Mouse (Mus musculus) cerebellum, adult 2 months (tissue): ENCODE results near the gene Gck.

Source experiments
- CTCF ChIP-seq: fragments of 200-500 bp; IDR thresholded peaks from 2 replicates; pipeline ENCODE4 v1.5.1; 2011; ENCODE audit warnings: low read depth, mild to moderate bottlenecking, control low read depth, low read length, moderate library complexity, borderline replicate concordance; ENCODE audit not compliant: insufficient read depth
- POLR2A ChIP-seq: fragments of 200-500 bp; IDR thresholded peaks from 2 replicates; pipeline ENCODE4 v1.6.1; 2011; ENCODE audit warnings: low read length, control low read depth, borderline replicate concordance; ENCODE audit not compliant: insufficient read depth

DNA sequence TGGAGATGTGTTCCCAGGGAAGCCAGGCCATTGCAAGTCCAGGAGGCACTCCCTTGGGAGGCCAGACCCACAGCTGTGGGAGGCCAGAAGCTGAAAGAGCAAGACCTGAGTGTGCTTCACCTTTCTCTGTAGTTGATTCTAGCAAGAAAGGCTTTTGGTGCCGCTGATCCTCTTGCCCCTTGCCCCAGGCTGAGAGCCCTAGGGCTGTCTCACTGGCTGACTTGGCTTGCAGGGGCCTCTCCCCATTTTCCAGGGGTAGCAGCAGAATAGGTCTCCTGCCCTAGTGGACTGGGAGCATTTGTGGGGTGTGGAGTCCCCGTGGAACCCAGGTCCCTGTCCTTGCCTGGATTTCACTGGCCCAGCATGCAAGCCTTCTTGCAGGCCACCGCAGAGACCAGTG, 48.6 kb downstream of the Gck start:
- TF ChIP-seq POLR2A (no peak), CTCF (no peak)
